Mouse (Mus musculus): ENCODE measurements around the gene Gm21969.

GRCm38 (mm10) chr4:139605216-139605615, 2.2 kb downstream of the Gm21969 start:
- TF ChIP-seq CHD2 (IDR thresholded peaks at IDR 0.05; ENCODE audit: low read depth, low read length) = no peak
- no peak for TF ChIP-seq ZNF384 (IDR thresholded peaks at IDR 0.05; ENCODE audit: low read depth, low read length)
